Mouse (Mus musculus) urinary bladder, postnatal 4 days (tissue): ENCODE measurements around the gene Timd4.

Experiments
- DNase-seq, 2 experiments: peaks; one replicate each; pipeline ENCODE4 v3.0.0; 2021 to 2022; ENCODE audit warnings: low spot score in 2 of 2

Gene Timd4

DNA sequence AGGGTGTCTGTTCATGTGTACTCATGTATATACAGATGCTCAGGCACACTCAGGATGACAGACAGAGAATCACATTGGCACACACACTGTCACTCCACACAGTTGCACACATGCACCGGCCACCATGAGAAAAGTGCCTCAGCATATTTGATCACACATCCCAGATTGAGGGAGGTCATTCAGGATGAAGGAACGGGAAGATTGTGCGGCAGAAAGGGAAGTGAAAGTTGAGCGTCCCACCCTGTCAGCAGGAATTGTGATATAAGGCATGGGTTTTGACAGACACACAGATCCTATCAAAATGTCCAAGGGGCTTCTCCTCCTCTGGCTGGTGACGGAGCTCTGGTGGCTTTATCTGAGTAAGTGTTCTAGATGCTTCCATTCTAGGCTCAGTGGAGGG lies at the start of gene Timd4:
Gene Timd4, plus strand, starts transcription at position 290 of the 400 bp plus-strand sequence.
- DNase-seq = no peak

- no peak for DNase-seq
Observed at GRCm38 (mm10) chr11:46776879-46777278, 33.7 kb upstream of the Timd4 start.

DNA sequence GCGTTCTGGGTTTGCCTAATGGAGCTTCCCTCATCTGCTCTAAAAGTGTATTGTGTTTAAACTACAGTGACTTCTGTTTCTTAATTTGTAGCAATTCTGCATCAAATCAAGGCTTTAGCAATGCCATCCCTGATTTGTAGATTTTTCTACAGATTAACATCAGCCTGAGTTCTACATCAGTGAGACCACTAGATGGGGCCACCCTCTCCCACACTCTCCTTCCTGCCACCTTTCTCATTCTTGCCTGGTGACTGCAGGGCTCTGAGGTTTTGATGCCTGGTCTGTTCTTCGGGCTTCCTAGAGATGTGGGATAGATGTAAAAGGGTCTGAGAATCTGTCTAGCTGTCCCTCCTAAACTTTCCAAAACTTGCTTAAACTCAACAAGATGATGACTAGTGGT lies 30.8 kb upstream of the Timd4 start:
- DNase-seq = no peak

DNA sequence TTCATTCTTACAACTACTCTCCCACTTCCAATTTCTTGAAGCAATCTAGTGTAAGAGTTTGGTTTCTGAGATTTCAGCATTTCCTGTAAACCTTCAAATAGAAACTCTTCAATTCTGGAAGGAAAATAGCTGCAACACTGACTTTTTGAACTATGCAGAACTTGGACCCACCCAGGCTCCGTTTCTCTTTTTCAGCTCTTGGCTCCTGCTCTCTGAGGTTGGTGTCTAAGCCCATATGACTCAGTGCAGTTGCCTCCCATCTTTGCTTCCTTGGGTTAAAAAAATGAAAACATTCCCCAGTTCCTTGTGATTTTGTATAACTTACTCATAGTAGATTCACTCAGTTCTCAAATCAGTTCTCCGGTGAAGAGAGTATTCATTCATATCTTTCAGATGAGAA lies 6.2 kb upstream of the Timd4 start:
- DNase-seq = no peak

DNA sequence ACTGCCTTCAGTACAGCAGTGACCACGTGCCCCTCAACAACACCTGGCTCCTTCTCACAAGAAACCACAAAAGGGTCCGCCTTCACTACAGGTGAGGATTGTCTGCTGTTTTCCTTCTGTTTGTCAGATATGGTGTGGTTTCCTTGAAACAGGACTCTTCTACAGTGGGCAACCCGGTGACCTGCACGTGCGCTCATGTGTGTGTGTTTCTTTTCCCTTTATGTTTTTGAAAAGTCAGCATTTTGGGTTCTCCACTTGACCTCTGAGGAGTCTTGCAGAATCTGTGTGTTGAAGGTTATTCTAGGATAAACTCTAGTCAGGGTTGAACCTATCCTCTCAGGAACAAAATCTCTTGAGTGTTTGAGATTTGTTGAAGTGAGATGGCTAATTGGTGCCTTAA lies 7.1 kb downstream of the Timd4 start:
- no peak for DNase-seq

DNA sequence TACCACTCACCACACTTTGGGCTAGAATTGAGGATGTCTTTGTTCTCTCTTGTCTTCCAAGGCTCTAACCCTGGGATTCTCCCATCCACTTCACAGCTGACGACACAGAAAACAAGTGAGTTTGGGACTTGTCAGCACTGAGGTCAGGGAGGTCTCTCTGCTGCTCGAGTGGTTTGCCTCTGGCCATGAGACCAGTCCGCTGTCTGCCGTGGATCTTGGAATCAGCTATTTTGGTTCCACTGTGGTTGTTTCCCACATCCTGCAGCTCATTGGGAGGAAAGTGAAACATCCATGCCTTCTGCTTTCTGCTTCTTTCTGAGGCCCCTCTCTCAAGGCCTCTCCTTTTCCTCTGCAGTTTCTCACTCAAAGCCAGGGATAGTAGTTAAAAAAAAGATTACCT lies 9.3 kb downstream of the Timd4 start:
- no peak for DNase-seq

- no peak for DNase-seq
Observed at GRCm38 (mm10) chr11:46830348-46830747, 19.7 kb downstream of the Timd4 start.

GRCm38 (mm10) chr11:46835080-46835479 lies 24.5 kb downstream of the Timd4 start:
- no peak for DNase-seq

- DNase-seq = no peak
Observed at GRCm38 (mm10) chr11:46842015-46842726, 31.6 kb downstream of the Timd4 start.

GRCm38 (mm10) chr11:46846661-46847060 lies 36.1 kb downstream of the Timd4 start:
- no peak for DNase-seq

- no peak for DNase-seq
Observed at GRCm38 (mm10) chr11:46847827-46848220, 37.2 kb downstream of the Timd4 start.

- no peak for DNase-seq
Observed at GRCm38 (mm10) chr11:46848221-46848971, 37.8 kb downstream of the Timd4 start.

DNA sequence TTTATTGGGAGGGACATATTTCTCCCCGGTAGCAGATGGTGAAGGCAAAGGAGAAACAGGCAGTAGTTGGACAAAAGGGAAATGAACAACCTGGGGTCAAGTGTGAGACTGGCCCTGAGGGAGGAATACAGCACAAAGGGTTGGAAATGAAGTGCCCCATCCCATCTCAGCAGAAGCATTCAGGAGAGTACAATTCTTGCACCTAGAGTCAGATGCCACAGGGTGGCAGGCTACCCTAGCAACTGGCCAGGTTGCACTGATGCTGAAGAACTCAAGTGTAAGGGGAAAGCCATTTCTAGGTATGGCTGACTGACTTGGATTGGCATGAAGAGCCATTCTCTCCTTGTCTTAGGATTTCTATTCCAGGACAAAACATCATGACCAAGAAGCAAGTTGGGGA lies 54.2 kb downstream of the Timd4 start:
- no peak for DNase-seq

DNA sequence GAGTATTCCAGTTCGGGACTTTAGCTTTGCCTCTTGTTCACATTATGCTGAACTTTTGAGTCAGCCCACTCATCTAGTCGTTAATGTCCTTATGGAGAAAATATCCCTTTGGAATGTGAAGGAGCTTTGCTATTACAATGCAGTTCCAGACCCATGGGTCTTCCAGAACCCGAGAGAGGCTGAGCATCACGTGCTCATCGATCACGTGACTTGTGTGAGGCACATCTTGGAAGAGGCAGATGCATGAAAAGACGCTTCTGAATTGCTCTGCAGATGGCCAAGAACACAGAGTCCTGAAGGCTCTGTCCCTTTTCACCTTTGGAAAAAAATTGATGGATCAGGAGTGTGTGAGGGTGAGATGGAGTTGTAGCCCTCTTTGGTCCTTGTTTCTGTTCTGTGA lies 58.0 kb downstream of the Timd4 start:
- no peak for DNase-seq

DNA sequence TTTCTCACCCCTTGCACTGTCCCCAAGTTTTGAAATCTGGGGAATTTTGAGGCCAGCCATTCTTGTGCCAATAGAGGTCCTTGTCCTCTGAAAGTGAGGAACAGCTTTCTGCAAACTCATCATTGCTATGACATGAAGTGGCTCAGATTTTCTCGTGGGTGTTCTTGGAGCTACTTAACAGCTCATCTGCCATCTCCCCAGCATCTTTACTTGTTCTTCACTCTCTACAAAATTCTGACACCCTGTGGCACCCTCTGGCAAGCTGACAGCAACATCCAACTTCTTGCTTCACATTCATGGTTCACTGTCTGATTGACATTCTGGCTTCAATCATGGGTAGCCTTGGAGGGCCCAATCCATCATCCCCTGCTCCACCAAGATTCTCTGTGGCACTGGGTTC lies 65.2 kb downstream of the Timd4 start:
- no peak for DNase-seq

GRCm38 (mm10) chr11:46882456-46882855 lies 71.9 kb downstream of the Timd4 start:
- DNase-seq = no peak

DNA sequence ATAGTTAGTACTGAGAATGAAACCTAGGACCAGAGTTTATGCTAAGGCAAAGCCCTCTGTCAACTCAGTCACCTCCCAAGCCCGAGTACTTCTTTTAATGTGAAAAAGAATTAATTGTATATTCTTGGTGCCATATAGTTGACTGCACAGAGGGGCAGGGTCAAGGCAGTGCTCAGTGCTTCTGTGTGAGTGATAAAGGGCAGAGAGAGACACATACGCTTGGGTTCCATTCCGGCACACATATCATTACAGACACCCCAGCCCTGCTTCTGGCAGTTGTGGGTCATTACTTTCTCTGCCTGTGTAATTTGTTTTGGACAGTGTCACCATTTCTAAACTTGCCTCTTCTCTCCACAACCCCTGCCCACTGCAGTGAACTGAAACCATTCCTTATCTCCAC lies 78.5 kb downstream of the Timd4 start:
- DNase-seq = no peak
